Mouse (Mus musculus): ENCODE measurements around the gene Trnp1.

GRCm38 (mm10) chr4:133498160-133498724, at the start of gene Trnp1:
- TF ChIP-seq POLR2A (IDR thresholded peaks at IDR 0.05; ENCODE audit: borderline replicate concordance, extremely low read depth, low read depth, low read length) (no peak), CTCF (IDR thresholded peaks at IDR 0.05; ENCODE audit: insufficient read depth, low read length) (no peak)
